Mouse (Mus musculus): ENCODE measurements around the gene Gsto2. TPM values are rescaled to one million over a fixed set of nuclear protein-coding genes. Genes with fewer than 3 reads are reported as not detected.
A peak's percentile ranks its signal among the peaks of the same experiment; 100 is the strongest.

Gsto2 gene
- polyA plus RNA-seq, 1 experiment from 2014 or later, result 2.0 TPM

DNA sequence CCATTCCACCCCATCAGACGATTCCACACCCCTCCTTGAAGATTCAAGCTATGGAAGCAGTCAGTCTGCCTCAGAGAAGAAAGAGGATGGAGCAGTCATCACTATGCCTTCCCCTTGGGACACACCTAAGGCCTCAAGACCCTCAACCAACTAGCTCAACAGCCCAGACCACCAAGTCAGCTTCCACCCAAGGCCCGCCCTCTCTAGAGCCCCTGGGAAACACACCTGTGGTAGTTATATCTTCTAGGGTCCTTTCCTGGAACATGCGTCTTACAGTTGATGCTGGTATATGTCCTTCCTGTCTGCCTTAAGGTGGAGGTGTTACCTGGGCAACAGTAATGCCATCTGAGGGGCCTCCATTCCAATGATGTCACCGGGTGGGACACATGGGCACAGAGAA is 48.9 kb downstream of the Gsto2 start:
- Histone ChIP-seq H3K9ac (no peak overlapping the region), H3K4me2 (no peak overlapping the region), H3K4me3 (replicated peaks) (no peak overlapping the region), H3K9me3 (replicated peaks) (no peaks in the 10 kb centered on the region), H3K4me1 (peaks cover 36% of the 10 kb centered on the region), H3K27ac (no peak overlapping the region), H3K27me3 (no peaks in the 10 kb centered on the region), H3K36me3 (0 out of 2 replicates have a peak, but pooled peaks cover 4% of the 10 kb centered on the region)
- ATAC-seq (replicated peaks; ENCODE audit: low FRiP score), result no peak
- 90% methylated on average over 4 of the region's 4 CpGs for WGBS

DNA sequence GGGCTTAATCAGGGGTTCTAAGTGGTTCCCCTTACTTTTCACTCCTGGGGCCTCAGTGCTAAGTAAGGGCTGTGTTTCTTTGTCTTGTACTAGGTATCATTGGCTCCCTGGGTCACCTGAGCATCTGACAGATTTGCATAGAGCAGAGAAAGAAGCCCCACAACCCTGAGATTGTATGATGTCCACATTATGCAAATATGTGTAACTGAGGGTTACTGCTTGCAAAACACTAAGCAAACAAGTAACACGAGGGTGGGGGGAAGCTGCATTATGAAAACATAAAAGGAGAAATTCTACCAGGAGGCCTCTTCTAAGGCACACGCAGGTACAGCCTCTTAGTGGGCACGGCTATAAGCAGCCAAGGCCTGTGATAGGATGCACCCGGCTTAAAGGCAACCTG is 49.9 kb downstream of the Gsto2 start:
- 89% methylated on average over 4 of the region's 4 CpGs for WGBS
- ATAC-seq (replicated peaks; ENCODE audit: low FRiP score), result no peak
- no peak overlapping the region for H3K4me3 ChIP-seq (replicated peaks)
- peaks cover 31% of the 10 kb centered on the region for H3K4me1 ChIP-seq
- H3K27ac ChIP-seq, result no peak overlapping the region
- no peaks in the 10 kb centered on the region for H3K27me3 ChIP-seq
- no peak overlapping the region for H3K4me2 ChIP-seq
- no peaks in the 10 kb centered on the region for H3K9me3 ChIP-seq (replicated peaks)
- no peak overlapping the region for H3K9ac ChIP-seq
- H3K36me3 ChIP-seq, result 0 out of 2 replicates have a peak, but pooled peaks cover 4% of the 10 kb centered on the region

DNA sequence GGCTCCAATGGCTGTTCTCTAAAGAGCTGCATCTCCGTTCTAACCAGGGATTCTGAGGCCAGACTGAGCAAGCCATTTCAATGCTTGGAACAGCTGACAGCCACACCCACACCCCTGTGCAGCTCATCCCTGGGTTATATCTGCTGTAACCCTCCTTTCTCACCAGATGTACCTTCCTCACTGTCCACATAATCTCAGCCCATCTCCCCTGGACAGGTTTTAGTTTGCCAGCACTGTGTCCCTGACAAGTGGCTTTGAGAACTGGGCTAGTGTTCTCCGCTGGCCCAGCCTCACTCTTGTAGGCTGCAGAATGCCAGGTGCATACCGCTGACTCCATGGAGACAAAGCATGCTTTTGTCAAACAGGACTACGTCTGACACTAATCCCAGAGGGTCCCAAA is 52.1 kb downstream of the Gsto2 start:
- H3K27ac ChIP-seq, result no peak overlapping the region
- peak overlapping the region; percentile 78 for H3K4me2 ChIP-seq
- H3K4me1 ChIP-seq, result peaks cover 24% of the 10 kb centered on the region
- H3K9me3 ChIP-seq (replicated peaks), result no peaks in the 10 kb centered on the region
- 43% methylated on average over 4 of the region's 4 CpGs for WGBS
- 0 out of 2 replicates have a peak, but pooled peaks cover 4% of the 10 kb centered on the region for H3K36me3 ChIP-seq
- peak overlapping the region; percentile 90 for H3K4me3 ChIP-seq (replicated peaks)
- peak overlapping the region; percentile 87 for H3K9ac ChIP-seq
- no peak for ATAC-seq (replicated peaks; ENCODE audit: low FRiP score)
- H3K27me3 ChIP-seq, result no peaks in the 10 kb centered on the region

- peak overlapping the region; percentile 90 for H3K4me3 ChIP-seq (replicated peaks)
- H3K36me3 ChIP-seq, result 0 out of 2 replicates have a peak, but pooled peaks cover 4% of the 10 kb centered on the region
- H3K27ac ChIP-seq, result no peak overlapping the region
- peaks cover 24% of the 10 kb centered on the region for H3K4me1 ChIP-seq
- H3K27me3 ChIP-seq, result no peaks in the 10 kb centered on the region
- peak overlapping the region; percentile 87 for H3K9ac ChIP-seq
- no peaks in the 10 kb centered on the region for H3K9me3 ChIP-seq (replicated peaks)
- no peak for ATAC-seq (replicated peaks; ENCODE audit: low FRiP score)
- 15% methylated on average over 9 of the region's 9 CpGs for WGBS
- H3K4me2 ChIP-seq, result peak overlapping the region; percentile 78
Measured at GRCm38 (mm10) chr19:47918016-47918415, 52.7 kb downstream of the Gsto2 start.

GRCm38 (mm10) chr19:47918455-47919101 is 53.2 kb downstream of the Gsto2 start:
- Histone ChIP-seq H3K36me3 (0 out of 2 replicates have a peak, but pooled peaks cover 4% of the 10 kb centered on the region), H3K4me2 (peak overlapping the region; percentile 78), H3K9me3 (replicated peaks) (no peaks in the 10 kb centered on the region), H3K4me3 (replicated peaks) (peak overlapping the region; percentile 90), H3K9ac (peak overlapping the region; percentile 87), H3K4me1 (peaks cover 24% of the 10 kb centered on the region), H3K27me3 (no peaks in the 10 kb centered on the region), H3K27ac (peak overlapping the region; percentile 98)
- ATAC-seq (replicated peaks; ENCODE audit: low FRiP score), result peak; percentile 34
- under 1% methylated on average over 29 of the region's 29 CpGs for WGBS

DNA sequence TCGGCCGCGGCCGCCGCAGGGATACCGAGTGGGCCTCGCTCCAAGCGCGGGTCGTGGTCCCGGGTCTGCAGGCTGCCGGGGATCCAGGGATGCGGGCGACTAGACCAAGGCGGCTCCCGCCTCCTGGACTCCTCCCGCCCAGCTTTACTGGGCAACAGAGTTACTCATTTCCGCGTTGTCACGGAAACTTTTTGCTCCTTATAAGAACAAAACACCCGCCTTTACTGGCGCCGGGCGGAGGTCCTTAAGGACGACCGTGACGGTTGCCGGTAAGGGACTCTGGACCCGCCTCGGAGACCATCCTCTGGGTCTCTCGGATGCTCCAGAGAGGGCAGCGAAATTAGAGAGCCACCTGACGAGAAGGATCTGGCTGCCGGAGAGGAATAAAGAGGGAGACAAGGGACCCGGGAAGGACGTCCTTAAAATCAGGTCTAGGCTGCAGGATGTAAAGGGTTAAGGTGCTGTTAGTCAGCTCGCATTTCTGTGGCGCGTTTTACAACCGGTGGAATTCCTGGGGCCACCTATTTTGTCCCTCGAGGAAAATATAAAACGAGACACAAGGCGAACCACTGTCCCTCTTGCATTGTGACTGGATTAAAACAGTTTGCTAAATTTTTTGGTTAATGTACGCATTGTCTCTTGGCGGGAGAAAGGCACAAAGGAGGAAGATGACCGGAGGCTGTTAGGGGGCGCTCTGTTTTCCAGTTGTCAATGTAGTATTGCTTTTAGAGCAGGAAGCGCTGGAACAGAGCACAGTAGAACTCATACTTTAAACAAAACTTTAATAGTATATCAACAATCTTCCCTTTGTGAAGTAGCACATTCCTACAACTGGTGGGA is 54.0 kb downstream of the Gsto2 start, which contains the start of the genes Cfap43 and Itprip:
TSS of gene Cfap43 (minus strand) at position 162 of the 840 bp plus-strand sequence.
TSS of gene Itprip (minus strand) at position 174 of the 840 bp plus-strand sequence.
- H3K27ac ChIP-seq, result peak within 1 kb of the TSS; percentile 98
- no peaks in the 10 kb centered on the region for H3K27me3 ChIP-seq
- H3K9ac ChIP-seq, result peak within 1 kb of the TSS; percentile 87
- under 1% methylated on average over 48 of the region's 48 CpGs for WGBS
- 0 out of 2 replicates have a peak, but pooled peaks cover under 1% of the 10 kb centered on the region for H3K36me3 ChIP-seq
- peak; percentile 89 for ATAC-seq (replicated peaks; ENCODE audit: low FRiP score)
- H3K4me2 ChIP-seq, result peak within 1 kb of the TSS; percentile 78
- peak within 1 kb of the TSS; percentile 90 for H3K4me3 ChIP-seq (replicated peaks)
- H3K4me1 ChIP-seq, result peaks cover 24% of the 10 kb centered on the region
- no peaks in the 10 kb centered on the region for H3K9me3 ChIP-seq (replicated peaks)

DNA sequence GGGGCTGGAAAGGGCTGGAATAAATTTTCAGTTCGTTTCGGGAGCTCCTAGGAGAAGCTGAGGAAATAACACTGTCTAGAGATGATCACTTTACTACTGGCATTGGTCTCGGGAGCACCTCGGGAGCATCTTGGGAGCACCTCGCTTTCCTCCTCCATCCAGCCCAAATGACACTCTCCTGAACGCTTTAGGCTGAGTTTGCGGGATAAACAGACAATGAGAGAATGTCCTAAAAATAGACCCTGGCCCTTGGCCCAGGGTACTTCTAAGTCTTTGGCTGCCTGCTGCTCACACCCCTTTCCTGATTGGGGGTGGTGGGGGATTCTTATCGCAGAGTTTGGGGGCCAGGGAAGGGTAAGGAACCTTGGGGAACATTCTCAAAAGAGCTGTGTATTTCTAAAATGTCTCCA is 54.6 kb downstream of the Gsto2 start:
- H3K4me1 ChIP-seq, result peaks cover 24% of the 10 kb centered on the region
- H3K27ac ChIP-seq, result peak overlapping the region; percentile 98
- H3K27me3 ChIP-seq, result no peaks in the 10 kb centered on the region
- H3K9ac ChIP-seq, result peak overlapping the region; percentile 87
- WGBS, result 2% methylated on average over 8 of the region's 8 CpGs
- H3K9me3 ChIP-seq (replicated peaks), result no peaks in the 10 kb centered on the region
- H3K4me3 ChIP-seq (replicated peaks), result peak overlapping the region; percentile 90
- peak; percentile 3; the same call in 1 of the 2 replicates for ATAC-seq (replicated peaks; ENCODE audit: low FRiP score)
- no peaks in the 10 kb centered on the region for H3K36me3 ChIP-seq
- peak overlapping the region; percentile 78 for H3K4me2 ChIP-seq

- Histone ChIP-seq H3K27me3 (no peaks in the 10 kb centered on the region), H3K4me1 (peaks cover 9% of the 10 kb centered on the region), H3K9ac (no peak overlapping the region), H3K36me3 (no peaks in the 10 kb centered on the region), H3K4me3 (replicated peaks) (no peak overlapping the region), H3K4me2 (no peak overlapping the region), H3K9me3 (replicated peaks) (0 out of 2 replicates have a peak, but pooled peaks cover 4% of the 10 kb centered on the region), H3K27ac (0 out of 2 replicates have a peak overlapping the region, but pooled peaks have one; percentile 14)
- no peak for ATAC-seq (replicated peaks; ENCODE audit: low FRiP score)
- WGBS, result 67% methylated on average over 7 of the region's 7 CpGs
Measured at GRCm38 (mm10) chr19:47925819-47926218, 60.5 kb downstream of the Gsto2 start.

- 0 out of 2 replicates have a peak, but pooled peaks cover 4% of the 10 kb centered on the region for H3K9me3 ChIP-seq (replicated peaks)
- no peak overlapping the region for H3K9ac ChIP-seq
- no peak overlapping the region for H3K4me3 ChIP-seq (replicated peaks)
- WGBS, result 94% methylated on average over 2 of the region's 2 CpGs
- H3K4me1 ChIP-seq, result peaks cover 9% of the 10 kb centered on the region
- no peak overlapping the region for H3K4me2 ChIP-seq
- no peak overlapping the region for H3K27ac ChIP-seq
- no peaks in the 10 kb centered on the region for H3K36me3 ChIP-seq
- ATAC-seq (replicated peaks; ENCODE audit: low FRiP score), result no peak
- no peaks in the 10 kb centered on the region for H3K27me3 ChIP-seq
Measured at GRCm38 (mm10) chr19:47927032-47927431, 61.7 kb downstream of the Gsto2 start.

DNA sequence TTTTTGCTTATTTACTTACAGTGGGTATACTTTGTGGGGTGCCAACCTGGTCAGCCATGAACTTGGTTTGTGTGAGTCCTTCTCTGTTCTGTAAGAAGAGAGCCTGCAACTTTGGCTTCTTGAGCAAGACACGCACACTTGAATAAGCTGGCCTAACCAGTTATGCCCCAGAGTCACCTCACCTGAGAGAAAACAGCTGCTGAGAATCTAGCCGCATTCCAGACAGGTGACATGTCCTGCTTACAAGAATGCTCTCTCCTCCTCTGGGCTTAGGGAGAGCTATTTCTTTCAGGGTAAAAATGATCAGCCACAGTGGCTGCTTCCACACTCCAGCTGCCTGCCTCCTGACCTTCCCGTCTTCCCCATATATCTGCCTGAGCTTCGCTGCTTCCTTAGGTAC is 63.7 kb downstream of the Gsto2 start:
- Histone ChIP-seq H3K36me3 (no peaks in the 10 kb centered on the region), H3K4me2 (no peak overlapping the region), H3K4me1 (peaks cover 9% of the 10 kb centered on the region), H3K4me3 (replicated peaks) (no peak overlapping the region), H3K9ac (no peak overlapping the region), H3K27ac (0 out of 2 replicates have a peak overlapping the region, but pooled peaks have one; percentile 10), H3K9me3 (replicated peaks) (0 out of 2 replicates have a peak, but pooled peaks cover 4% of the 10 kb centered on the region), H3K27me3 (no peaks in the 10 kb centered on the region)
- 55% methylated on average over 4 of the region's 4 CpGs for WGBS
- ATAC-seq (replicated peaks; ENCODE audit: low FRiP score), result no peak

- Histone ChIP-seq H3K27ac (no peak overlapping the region), H3K36me3 (no peaks in the 10 kb centered on the region), H3K9me3 (replicated peaks) (0 out of 2 replicates have a peak, but pooled peaks cover 4% of the 10 kb centered on the region), H3K4me3 (replicated peaks) (no peak overlapping the region), H3K4me1 (peaks cover 11% of the 10 kb centered on the region), H3K27me3 (no peaks in the 10 kb centered on the region), H3K9ac (no peak overlapping the region), H3K4me2 (no peak overlapping the region)
- ATAC-seq (replicated peaks; ENCODE audit: low FRiP score), result peak; percentile 67; the same call in 1 of the 2 replicates
- 40% methylated on average over 7 of the region's 7 CpGs for WGBS
Measured at GRCm38 (mm10) chr19:47931982-47932638, 66.8 kb downstream of the Gsto2 start.

Data from kidney, embryonic 15.5 days (tissue).